15 mouse cellular contexts compared by ENCODE assay signal in the genomic region with DNA sequence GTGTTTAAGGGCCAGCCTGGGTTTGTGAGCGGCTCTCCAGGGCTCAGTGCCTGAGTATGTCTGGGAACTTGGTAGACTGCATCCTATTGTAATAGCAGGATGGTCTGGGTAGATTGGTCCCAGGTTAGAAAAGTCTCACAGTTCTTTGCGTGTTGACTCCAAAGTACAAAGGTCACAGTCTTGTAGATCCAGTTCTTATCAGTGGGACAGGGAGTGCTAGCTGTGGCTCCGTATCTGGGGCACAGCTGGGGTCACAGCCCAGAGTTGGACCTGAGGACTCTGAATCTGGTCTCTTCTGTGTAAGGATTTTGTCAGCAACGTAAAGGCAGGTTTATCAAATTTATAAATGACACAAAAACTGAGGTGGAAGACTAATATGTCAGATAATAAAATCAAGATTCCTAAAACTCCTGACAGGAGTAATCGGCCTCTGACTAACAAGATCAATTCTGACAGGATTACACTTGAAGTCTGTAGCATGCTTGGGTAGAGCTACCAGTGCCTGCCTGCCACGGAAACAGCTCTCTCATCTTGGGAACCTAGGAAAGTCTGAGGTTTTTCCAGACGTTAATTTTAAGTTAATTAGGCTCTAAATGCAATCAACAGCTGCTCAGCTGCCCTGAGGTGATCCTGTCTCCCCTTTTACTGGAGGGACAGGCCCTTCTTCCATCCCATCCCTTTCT. TPM values are rescaled to one million over a fixed set of nuclear protein-coding genes. Genes with fewer than 3 reads are reported as not detected.
"Had no signal": no experiment of that assay in that cellular context is flagged by ENCODE, and none has a peak within 500 bp of the region (broad histone marks: within the 10 kb centered on the region; RNA-seq: fewer than 3 reads in every experiment).

No protein-coding gene starts in this region.

- H3K27me3 ChIP-seq: limb, embryonic 12.5 days; liver, embryonic 15.5 days; neural tube, embryonic 13.5 days had no signal

- H3K36me3 ChIP-seq: limb, embryonic 12.5 days; liver, embryonic 15.5 days; neural tube, embryonic 13.5 days had no signal

- H3K27ac ChIP-seq: hindbrain, postnatal 0 days; limb, embryonic 12.5 days; liver, embryonic 15.5 days; neural tube, embryonic 13.5 days had no signal

- ATAC-seq: hindbrain, postnatal 0 days; lung, postnatal 0 days had no signal

- H3K9ac ChIP-seq: liver, embryonic 15.5 days; neural tube, embryonic 13.5 days had no signal

- H3K9me3 ChIP-seq: limb, embryonic 12.5 days; liver, embryonic 15.5 days; neural tube, embryonic 13.5 days had no signal

- H3K4me1 ChIP-seq: limb, embryonic 12.5 days; liver, embryonic 15.5 days; neural tube, embryonic 13.5 days had no signal

- H3K4me3 ChIP-seq: limb, embryonic 12.5 days; liver, embryonic 15.5 days; neural tube, embryonic 13.5 days had no signal

- H3K4me2 ChIP-seq: limb, embryonic 12.5 days; liver, embryonic 15.5 days; neural tube, embryonic 13.5 days had no signal

- DNase-seq: kidney, adult 18-20 months; kidney, postnatal 10 days; kidney, postnatal 4 days; liver; lung, adult 2 months; lung, postnatal 36 days; midbrain, embryonic 14.5 days; spleen, adult 18-20 months; thymus, adult 2 months; thymus, postnatal 25 days had no signal

RNA-seq across cellular contexts. Expression of a gene that starts 28.5 kb away (rescaled TPM):
- polyA plus RNA-seq: liver, embryonic 15.5 days; lung, adult 2 months had no signal
